Mouse (Mus musculus): ENCODE data around the gene Afap1. TPM values are rescaled to one million over a fixed set of nuclear protein-coding genes. Genes with fewer than 3 reads are reported as not detected.

Afap1 gene
- polyA plus RNA-seq, 1 experiment from 2014 or later = 18.4 TPM

DNA sequence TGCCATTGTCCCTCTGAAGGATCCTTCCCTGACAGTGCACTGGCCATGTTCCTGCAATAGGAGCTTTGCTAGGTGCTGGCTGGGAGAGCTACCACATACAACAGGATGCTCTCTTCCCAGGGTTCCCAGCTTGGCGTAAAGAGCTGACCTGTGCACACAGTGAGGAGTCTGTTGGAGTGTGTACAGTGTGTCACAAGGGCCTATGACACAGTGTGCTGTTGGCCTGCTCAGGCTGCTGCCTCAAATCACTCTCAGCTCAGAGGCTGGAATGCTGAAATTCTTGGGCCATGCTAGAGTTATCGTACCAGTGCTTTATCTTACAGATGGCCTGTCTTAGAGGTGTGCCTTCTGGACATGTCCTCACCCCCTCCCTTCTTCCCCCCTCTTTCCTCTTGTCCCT lies 53.7 kb downstream of the Afap1 start:
- 88% methylated on average over 2 of the region's 2 CpGs for WGBS
- H3K27ac ChIP-seq = no peak overlapping the region
- H3K9me3 ChIP-seq = no peaks in the 10 kb centered on the region
- H3K9ac ChIP-seq = no peak overlapping the region
- H3K4me2 ChIP-seq (replicated peaks) = no peak overlapping the region
- H3K36me3 ChIP-seq = peaks cover 25% of the 10 kb centered on the region
- ATAC-seq = no peak
- no peak overlapping the region for H3K4me3 ChIP-seq (replicated peaks)
- H3K27me3 ChIP-seq (replicated peaks) = no peaks in the 10 kb centered on the region
- H3K4me1 ChIP-seq (replicated peaks) = 0 out of 2 replicates have a peak, but pooled peaks cover 3% of the 10 kb centered on the region

DNA sequence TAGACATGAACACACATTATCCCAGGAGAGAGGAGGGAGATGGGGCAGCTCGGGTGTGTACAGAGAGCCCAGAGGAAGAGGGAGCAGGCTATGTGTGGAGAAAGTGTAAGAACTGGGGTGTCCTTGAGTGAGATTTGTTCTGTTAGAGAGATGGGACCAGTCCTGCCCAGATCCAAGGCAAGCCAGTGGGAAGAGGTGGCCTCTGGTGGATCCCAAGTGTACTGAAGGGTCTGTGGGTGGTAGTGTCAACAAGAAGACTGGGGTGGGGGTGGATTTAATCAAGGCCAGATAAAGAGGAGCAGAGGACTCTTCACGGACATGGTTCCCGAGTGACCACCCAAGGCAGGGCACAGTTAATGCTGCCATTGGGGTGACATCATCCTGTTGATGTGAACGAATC lies 54.3 kb downstream of the Afap1 start:
- H3K27me3 ChIP-seq (replicated peaks) = no peaks in the 10 kb centered on the region
- H3K4me2 ChIP-seq (replicated peaks) = no peak overlapping the region
- peaks cover 26% of the 10 kb centered on the region for H3K36me3 ChIP-seq
- H3K27ac ChIP-seq = no peak overlapping the region
- ATAC-seq = no peak
- 74% methylated on average over 4 of the region's 4 CpGs for WGBS
- H3K9me3 ChIP-seq = no peaks in the 10 kb centered on the region
- no peak overlapping the region for H3K9ac ChIP-seq
- no peak overlapping the region for H3K4me3 ChIP-seq (replicated peaks)
- H3K4me1 ChIP-seq (replicated peaks) = 0 out of 2 replicates have a peak, but pooled peaks cover 3% of the 10 kb centered on the region

DNA sequence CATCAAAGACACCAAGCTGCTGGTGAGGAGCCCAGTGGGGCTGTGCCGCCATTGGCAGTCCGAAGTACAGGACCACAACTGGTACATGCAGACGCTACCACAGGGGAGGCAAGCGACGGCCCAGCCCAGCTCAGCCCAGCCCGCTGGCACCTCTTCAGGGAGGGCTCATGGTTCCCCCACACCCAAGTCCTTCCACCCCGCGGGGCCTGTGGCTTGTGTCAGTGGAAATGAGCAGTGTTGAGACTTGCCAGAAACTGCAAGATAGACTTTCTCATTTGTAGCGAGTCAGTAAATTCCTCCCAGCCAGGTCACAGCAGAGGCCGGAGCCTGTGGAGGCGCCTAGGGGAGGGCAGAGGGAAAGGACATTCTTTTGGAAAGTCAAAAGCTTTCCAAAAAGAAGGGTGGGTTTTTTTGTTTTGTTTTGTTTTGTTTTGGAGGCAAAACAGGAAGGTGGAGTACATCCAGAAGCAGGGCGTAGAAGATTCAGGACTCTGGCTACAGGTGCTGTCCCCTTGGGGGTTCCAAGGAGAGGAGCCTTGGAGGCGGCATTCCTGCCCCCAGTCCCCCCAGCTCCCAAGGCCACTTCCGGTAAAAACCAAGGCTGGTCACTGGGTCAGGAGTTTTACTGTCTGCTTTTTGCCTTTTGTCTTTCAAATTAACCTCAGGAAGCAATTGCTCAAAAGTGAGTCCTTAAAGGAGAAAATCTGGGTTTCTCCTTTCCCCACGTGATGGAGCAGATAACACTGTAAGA lies 55.3 kb downstream of the Afap1 start:
- H3K36me3 ChIP-seq = peaks cover 23% of the 10 kb centered on the region
- ATAC-seq = no peak
- WGBS = 59% methylated on average over 15 of the region's 15 CpGs

DNA sequence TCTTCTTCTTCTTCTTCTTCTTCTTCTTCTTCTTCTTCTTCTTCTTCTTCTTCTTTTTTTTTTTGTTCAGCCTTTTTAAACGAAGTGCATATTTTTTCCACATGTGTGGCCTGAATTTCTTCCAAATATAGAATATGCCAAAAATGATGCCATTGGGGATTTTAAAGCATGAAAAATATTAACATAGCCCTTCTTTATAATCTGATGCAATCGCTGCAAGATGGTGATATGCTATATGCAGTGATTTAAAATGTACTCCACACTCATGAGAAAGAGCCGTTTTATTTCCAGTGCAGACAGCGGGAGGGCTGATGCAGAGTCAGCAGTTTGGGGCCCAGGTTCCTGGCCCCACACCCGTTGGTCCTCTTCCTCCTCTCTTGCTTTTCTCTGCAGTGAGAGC lies 55.9 kb downstream of the Afap1 start:
- no peak overlapping the region for H3K9ac ChIP-seq
- H3K9me3 ChIP-seq = no peaks in the 10 kb centered on the region
- 0 out of 2 replicates have a peak, but pooled peaks cover 3% of the 10 kb centered on the region for H3K4me1 ChIP-seq (replicated peaks)
- no peak overlapping the region for H3K4me2 ChIP-seq (replicated peaks)
- H3K27me3 ChIP-seq (replicated peaks) = no peaks in the 10 kb centered on the region
- H3K27ac ChIP-seq = no peak overlapping the region
- peaks cover 23% of the 10 kb centered on the region for H3K36me3 ChIP-seq
- no peak for ATAC-seq
- 65% methylated on average over 5 of the region's 5 CpGs for WGBS
- no peak overlapping the region for H3K4me3 ChIP-seq (replicated peaks)

More for the DNA sequence above, 55.3 kb downstream of the Afap1 start:
- Histone ChIP-seq H3K4me3 (replicated peaks) (no peak overlapping the region), H3K4me2 (replicated peaks) (no peak overlapping the region), H3K4me1 (replicated peaks) (0 out of 2 replicates have a peak, but pooled peaks cover 3% of the 10 kb centered on the region), H3K27me3 (replicated peaks) (no peaks in the 10 kb centered on the region), H3K27ac (no peak overlapping the region), H3K9ac (no peak overlapping the region), H3K9me3 (no peaks in the 10 kb centered on the region)

DNA sequence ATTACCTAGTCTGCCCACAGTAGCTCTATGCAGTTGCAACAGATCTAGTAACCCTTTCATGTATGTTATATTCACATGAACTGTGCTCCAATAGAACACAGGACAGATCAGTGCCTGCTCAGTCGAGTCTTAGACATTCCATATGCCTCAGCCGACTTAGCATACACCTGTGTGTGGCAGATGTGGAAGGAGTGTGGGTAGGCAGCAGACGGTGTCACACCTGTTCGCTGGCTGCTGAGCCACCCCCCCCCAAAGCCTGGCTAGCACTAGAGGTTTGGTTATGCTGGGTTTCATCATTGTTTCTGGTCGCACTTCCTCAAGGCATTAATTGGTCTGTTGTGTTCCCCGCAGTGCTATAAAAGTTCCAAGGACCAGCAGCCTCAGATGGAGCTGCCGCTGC lies 57.4 kb downstream of the Afap1 start:
- H3K4me1 ChIP-seq (replicated peaks) = 0 out of 2 replicates have a peak, but pooled peaks cover 3% of the 10 kb centered on the region
- no peaks in the 10 kb centered on the region for H3K9me3 ChIP-seq
- 81% methylated on average over 7 of the region's 7 CpGs for WGBS
- H3K27ac ChIP-seq = no peak overlapping the region
- H3K36me3 ChIP-seq = peaks cover 23% of the 10 kb centered on the region
- no peak overlapping the region for H3K4me3 ChIP-seq (replicated peaks)
- H3K9ac ChIP-seq = no peak overlapping the region
- H3K27me3 ChIP-seq (replicated peaks) = no peaks in the 10 kb centered on the region
- no peak overlapping the region for H3K4me2 ChIP-seq (replicated peaks)
- no peak for ATAC-seq

DNA sequence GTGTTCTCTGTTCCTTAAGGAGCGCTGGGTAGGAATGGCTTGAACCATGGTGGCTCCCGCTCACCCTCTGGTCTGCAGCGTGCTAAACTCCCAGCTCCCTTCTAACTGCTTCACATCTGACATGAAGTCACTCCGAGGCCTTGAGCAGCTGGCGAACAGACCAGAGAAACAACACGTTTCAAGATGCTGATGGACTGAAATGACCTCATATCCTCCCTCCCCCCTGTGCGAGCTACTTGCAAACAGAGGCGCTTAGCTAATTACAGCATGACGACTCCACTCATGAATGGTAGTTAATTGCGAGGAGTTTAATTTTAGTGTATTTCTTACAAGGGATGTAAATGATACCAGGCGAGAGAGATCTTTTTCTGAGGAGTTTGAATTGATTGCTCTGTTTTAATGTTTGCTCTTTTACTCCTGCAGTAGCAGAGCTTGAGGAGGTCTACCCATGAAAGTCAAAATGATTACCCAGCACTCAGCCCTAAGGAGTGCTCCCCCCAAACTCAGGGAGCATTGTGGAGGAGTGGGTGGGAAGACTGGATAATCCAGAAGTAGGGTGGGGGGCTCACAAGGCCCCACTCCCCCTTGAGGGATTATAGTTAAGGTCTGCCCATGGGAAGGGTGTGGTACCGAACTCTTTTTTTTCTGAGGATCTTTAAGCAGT lies 61.1 kb downstream of the Afap1 start:
- Histone ChIP-seq H3K36me3 (peaks cover 15% of the 10 kb centered on the region), H3K9me3 (no peaks in the 10 kb centered on the region), H3K4me2 (replicated peaks) (no peak overlapping the region), H3K9ac (no peak overlapping the region), H3K27ac (no peak overlapping the region), H3K27me3 (replicated peaks) (no peaks in the 10 kb centered on the region), H3K4me1 (replicated peaks) (no peaks in the 10 kb centered on the region), H3K4me3 (replicated peaks) (no peak overlapping the region)
- WGBS = 64% methylated on average over 12 of the region's 12 CpGs
- ATAC-seq = no peak

DNA sequence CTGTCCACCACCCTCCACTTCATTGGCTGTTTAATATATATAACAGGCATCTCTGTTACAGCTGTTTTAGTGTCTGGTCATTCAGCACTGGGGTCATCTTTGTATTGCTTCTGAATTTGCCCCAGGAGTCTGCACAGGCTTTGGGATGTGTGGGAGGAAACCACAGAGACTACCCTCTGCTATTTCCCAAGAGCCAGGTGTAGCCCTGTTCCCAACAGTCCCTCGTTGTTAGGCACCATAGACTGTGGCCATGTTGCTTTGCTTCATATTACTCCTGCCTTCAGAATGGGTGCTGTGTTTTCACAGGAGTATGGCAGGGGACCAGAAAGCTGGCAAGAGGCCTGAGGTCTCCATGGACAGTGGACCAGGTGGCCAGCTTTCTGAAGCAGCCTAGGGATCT lies 63.1 kb downstream of the Afap1 start:
- Histone ChIP-seq H3K9me3 (no peaks in the 10 kb centered on the region), H3K9ac (no peak overlapping the region), H3K27ac (no peak overlapping the region), H3K4me3 (replicated peaks) (no peak overlapping the region), H3K4me1 (replicated peaks) (no peaks in the 10 kb centered on the region), H3K4me2 (replicated peaks) (no peak overlapping the region), H3K36me3 (peaks cover 4% of the 10 kb centered on the region; the same call in 1 of the 2 replicates), H3K27me3 (replicated peaks) (no peaks in the 10 kb centered on the region)
- ATAC-seq = no peak
- 82% methylated on average over 1 of the region's 1 CpGs for WGBS

DNA sequence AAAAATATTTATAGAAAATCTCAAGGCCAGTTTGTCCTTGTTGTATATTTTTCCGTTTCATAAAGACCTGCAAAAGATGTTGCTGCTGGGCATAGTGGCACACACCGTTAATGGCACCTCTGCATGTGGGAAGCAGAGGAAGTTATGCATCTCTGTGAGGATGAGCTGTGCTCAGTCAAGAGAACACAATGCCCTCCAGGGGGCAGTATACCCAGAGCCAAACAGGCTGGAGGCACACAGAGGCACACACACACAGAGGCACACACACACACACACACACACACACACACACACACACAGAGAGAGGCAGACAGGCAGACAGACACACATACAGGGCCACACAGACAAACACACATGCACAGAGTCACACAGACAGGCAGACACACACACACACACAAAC lies 65.6 kb downstream of the Afap1 start:
- Histone ChIP-seq H3K4me2 (replicated peaks) (no peak overlapping the region), H3K27ac (no peak overlapping the region), H3K27me3 (replicated peaks) (no peaks in the 10 kb centered on the region), H3K4me1 (replicated peaks) (no peaks in the 10 kb centered on the region), H3K4me3 (replicated peaks) (no peak overlapping the region), H3K9ac (no peak overlapping the region), H3K36me3 (peaks cover 8% of the 10 kb centered on the region; the same call in 1 of the 2 replicates), H3K9me3 (no peaks in the 10 kb centered on the region)
- 79% methylated on average over 2 of the region's 2 CpGs for WGBS
- no peak for ATAC-seq

DNA sequence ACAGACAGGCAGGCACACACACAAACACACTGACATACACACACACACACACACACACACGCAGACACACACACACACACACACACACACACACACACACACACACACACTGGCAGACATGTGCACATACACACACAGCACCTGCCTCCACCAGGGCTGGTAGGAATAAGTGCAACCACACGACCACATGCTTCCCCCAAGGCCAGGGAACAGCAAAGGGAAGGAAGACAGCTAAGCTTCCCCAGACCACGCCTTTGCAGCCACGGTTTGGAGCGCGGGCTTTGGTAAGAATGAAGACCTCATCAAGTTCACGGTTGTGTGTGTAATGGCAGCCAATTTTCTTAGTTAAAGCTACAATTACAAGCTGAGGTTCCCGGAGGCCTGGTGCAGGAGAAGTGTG lies 67.0 kb downstream of the Afap1 start:
- H3K9ac ChIP-seq = no peak overlapping the region
- H3K27ac ChIP-seq = no peak overlapping the region
- no peaks in the 10 kb centered on the region for H3K27me3 ChIP-seq (replicated peaks)
- no peaks in the 10 kb centered on the region for H3K4me1 ChIP-seq (replicated peaks)
- H3K4me3 ChIP-seq (replicated peaks) = no peak overlapping the region
- H3K9me3 ChIP-seq = no peaks in the 10 kb centered on the region
- no peak for ATAC-seq
- no peak overlapping the region for H3K4me2 ChIP-seq (replicated peaks)
- H3K36me3 ChIP-seq = peaks cover 12% of the 10 kb centered on the region
- 74% methylated on average over 8 of the region's 8 CpGs for WGBS

DNA sequence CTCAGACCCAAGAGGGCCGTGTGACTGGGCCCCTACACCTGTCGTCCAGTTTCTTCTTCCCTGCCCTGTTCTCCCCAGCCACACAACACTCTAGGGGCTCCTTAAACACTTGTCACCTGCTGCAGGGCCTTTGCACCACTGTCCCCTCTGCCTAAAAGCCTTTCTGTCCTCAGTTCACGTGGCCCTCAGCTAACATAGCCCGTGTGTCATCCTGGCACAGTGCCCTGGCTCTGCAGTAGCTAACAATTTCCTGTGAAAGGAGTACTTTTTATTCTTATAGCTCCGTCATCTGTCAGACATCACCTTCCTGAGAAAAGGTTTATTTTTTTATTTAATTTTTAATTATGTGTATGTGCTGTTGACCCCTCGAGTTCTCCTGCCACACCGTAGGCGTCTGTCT lies 68.2 kb downstream of the Afap1 start:
- WGBS = 72% methylated on average over 8 of the region's 8 CpGs
- no peak overlapping the region for H3K27ac ChIP-seq
- peaks cover 12% of the 10 kb centered on the region for H3K36me3 ChIP-seq

DNA sequence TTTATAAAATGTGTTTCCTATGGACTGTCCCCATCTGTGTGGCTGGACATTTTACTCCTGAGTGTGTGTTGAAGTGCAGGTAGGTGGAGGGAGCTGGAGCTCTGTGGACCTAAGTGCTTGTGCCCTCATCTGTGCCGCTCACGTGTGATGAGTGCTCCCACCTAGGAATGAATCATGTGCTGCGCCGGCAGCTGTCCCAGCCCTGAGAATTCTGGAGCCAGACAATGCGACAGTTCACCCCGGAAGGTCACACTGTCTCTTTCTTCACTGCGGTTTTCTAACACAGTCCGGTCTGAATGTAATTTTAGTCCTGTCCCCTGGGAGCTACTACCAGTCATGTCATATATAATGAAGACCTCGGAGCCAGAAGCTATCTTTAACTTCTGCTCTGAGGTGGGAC lies 70.5 kb downstream of the Afap1 start:
- Histone ChIP-seq H3K4me2 (replicated peaks) (no peak overlapping the region), H3K4me1 (replicated peaks) (no peaks in the 10 kb centered on the region), H3K9me3 (no peaks in the 10 kb centered on the region), H3K36me3 (peaks cover 12% of the 10 kb centered on the region), H3K27ac (no peak overlapping the region), H3K4me3 (replicated peaks) (no peak overlapping the region), H3K9ac (no peak overlapping the region), H3K27me3 (replicated peaks) (no peaks in the 10 kb centered on the region)
- WGBS = 79% methylated on average over 9 of the region's 9 CpGs
- no peak for ATAC-seq

More for the DNA sequence above, 68.2 kb downstream of the Afap1 start:
- Histone ChIP-seq H3K27me3 (replicated peaks) (no peaks in the 10 kb centered on the region), H3K9me3 (no peaks in the 10 kb centered on the region), H3K4me1 (replicated peaks) (no peaks in the 10 kb centered on the region), H3K9ac (no peak overlapping the region), H3K4me2 (replicated peaks) (no peak overlapping the region), H3K4me3 (replicated peaks) (no peak overlapping the region)
- ATAC-seq = no peak

DNA sequence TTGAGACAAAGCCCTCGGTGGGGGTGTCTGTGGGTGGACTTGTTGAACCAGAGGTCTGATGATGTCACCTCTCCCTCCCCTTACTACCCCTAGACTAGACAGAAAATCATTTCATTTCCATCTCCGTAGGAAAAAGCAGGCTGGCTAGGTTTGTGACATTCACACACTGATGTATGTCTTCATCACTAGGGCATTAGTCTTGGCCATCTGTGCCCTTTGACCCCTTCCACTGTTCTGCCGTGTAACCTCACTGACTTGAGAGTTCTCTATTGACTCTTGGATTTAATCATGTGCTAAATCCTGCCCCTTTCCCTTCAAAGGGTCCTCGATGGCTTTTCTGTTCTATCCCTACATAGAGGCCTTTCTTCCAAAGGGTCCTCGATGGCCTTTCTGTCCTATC lies 71.9 kb downstream of the Afap1 start:
- H3K36me3 ChIP-seq = peaks cover 12% of the 10 kb centered on the region
- 68% methylated on average over 5 of the region's 5 CpGs for WGBS
- H3K9me3 ChIP-seq = no peaks in the 10 kb centered on the region
- H3K4me3 ChIP-seq (replicated peaks) = no peak overlapping the region
- H3K4me1 ChIP-seq (replicated peaks) = no peaks in the 10 kb centered on the region
- ATAC-seq = no peak
- H3K4me2 ChIP-seq (replicated peaks) = no peak overlapping the region
- no peak overlapping the region for H3K27ac ChIP-seq
- no peak overlapping the region for H3K9ac ChIP-seq
- no peaks in the 10 kb centered on the region for H3K27me3 ChIP-seq (replicated peaks)

DNA sequence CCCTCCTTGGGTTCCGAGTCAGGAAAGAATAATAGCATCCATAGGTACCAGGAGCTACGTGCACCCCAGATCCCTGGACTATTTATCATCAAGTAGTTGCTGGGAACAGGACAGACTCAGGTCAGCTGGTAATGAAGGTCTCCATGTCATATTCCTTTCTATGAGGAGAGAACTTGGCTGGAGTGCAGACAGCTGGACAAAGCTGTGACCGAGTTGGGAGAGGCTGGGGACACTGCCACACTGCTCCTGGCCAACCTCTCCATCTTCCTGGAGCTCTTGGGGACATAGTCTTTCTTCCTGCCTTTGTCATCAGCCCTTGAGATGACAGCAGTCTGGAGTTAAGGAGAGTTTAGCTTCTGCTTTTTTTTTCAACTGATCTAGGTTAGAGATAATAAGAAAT lies 76.7 kb downstream of the Afap1 start:
- H3K9me3 ChIP-seq = no peaks in the 10 kb centered on the region
- WGBS = 59% methylated on average over 3 of the region's 3 CpGs
- H3K27me3 ChIP-seq (replicated peaks) = no peaks in the 10 kb centered on the region
- ATAC-seq = no peak
- H3K4me3 ChIP-seq (replicated peaks) = no peak overlapping the region
- no peaks in the 10 kb centered on the region for H3K36me3 ChIP-seq
- no peak overlapping the region for H3K9ac ChIP-seq
- peaks cover 30% of the 10 kb centered on the region for H3K4me1 ChIP-seq (replicated peaks)
- H3K27ac ChIP-seq = no peak overlapping the region
- H3K4me2 ChIP-seq (replicated peaks) = no peak overlapping the region

All from intestine, embryonic 15.5 days (tissue).